Mouse (Mus musculus): Measurements from ENCODE around the gene Nisch. TPM values are rescaled to one million over a fixed set of nuclear protein-coding genes. Genes with fewer than 3 reads are reported as not detected.

Nisch gene
- total and polyA plus RNA-seq, 2 experiments from 2014 or later = 274 to 398 TPM

DNA sequence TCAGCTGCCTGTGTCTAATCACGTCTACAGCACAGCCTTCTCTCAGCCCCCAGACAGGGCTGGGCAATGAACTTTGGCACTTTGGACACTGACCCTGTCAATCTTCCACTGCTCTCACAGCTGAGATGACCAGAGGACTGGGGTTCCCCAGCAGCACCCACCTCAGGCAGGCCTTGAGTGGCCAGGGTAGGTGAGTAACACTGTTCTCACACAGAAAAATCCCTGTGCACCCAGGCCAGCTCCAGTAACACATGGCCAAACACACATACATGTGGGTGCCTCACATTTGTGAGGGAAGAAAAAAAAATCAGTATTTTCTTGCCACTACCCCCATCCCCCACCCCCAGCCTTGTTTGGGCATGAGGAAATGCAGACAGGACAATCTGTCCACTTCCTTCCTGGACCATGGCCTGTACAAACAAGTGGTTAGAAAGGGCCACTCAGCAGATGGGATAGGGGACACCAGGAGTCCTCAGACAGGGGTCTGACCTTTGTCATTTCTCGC, 33.9 kb downstream of the Nisch start:
- Histone ChIP-seq H3K27me3 (ENCODE audit: insufficient read depth, low read length) (no peaks in the 10 kb centered on the region), H3K9ac (replicated peaks; ENCODE audit: low read length, poor library complexity, severe bottlenecking) (no peak overlapping the region), H3K4me1 (ENCODE audit: insufficient read depth, low read length) (no peaks in the 10 kb centered on the region), H3K4me2 (ENCODE audit: low read depth, low read length, poor library complexity, severe bottlenecking) (no peak overlapping the region), H3K27ac (ENCODE audit: low read depth, low read length) (no peak overlapping the region), H3K4me3 (ENCODE audit: low read depth, low read length) (no peak overlapping the region), H3K9me3 (ENCODE audit: low read length) (no peaks in the 10 kb centered on the region), H3K36me3 (ENCODE audit: insufficient read depth, low read length) (peaks cover 81% of the 10 kb centered on the region)
- no peak for TF ChIP-seq CTCF (IDR thresholded peaks at IDR 0.05)
- WGBS = 73% methylated on average over 2 of the region's 2 CpGs
- ATAC-seq (ENCODE audit: low FRiP score) (no peak), DNase-seq (ENCODE audit: low spot score) (no peak)

DNA sequence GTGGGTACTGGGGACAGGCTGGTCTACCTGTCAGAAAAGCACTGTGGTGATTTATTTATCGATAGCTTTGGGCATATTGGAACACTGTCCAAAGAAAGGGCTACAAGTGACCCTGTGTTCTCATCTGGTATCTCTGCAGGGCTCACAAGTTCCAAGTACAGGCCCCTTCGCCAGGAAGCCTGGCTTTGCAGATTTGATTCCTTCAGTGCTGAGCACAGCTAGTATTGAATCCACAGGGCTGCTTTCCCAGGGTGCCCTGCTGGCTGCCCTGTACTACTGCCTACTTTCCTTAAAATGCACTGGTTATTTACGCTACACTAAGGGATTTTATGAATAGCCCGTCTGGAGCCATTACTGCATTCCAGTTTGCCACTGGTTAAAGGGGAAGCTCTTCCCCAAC, 35.2 kb downstream of the Nisch start:
- Histone ChIP-seq H3K4me3 (ENCODE audit: low read depth, low read length) (no peak overlapping the region), H3K27me3 (ENCODE audit: insufficient read depth, low read length) (no peaks in the 10 kb centered on the region), H3K36me3 (ENCODE audit: insufficient read depth, low read length) (peaks cover 82% of the 10 kb centered on the region), H3K27ac (ENCODE audit: low read depth, low read length) (no peak overlapping the region), H3K4me2 (ENCODE audit: low read depth, low read length, poor library complexity, severe bottlenecking) (no peak overlapping the region), H3K4me1 (ENCODE audit: insufficient read depth, low read length) (no peaks in the 10 kb centered on the region), H3K9ac (replicated peaks; ENCODE audit: low read length, poor library complexity, severe bottlenecking) (no peak overlapping the region), H3K9me3 (ENCODE audit: low read length) (no peaks in the 10 kb centered on the region)
- ATAC-seq (ENCODE audit: low FRiP score) = no peak
- WGBS = 86% methylated on average over 4 of the region's 4 CpGs
- TF ChIP-seq CTCF (IDR thresholded peaks at IDR 0.05) = no peak
- no peak for DNase-seq (ENCODE audit: low spot score)

DNA sequence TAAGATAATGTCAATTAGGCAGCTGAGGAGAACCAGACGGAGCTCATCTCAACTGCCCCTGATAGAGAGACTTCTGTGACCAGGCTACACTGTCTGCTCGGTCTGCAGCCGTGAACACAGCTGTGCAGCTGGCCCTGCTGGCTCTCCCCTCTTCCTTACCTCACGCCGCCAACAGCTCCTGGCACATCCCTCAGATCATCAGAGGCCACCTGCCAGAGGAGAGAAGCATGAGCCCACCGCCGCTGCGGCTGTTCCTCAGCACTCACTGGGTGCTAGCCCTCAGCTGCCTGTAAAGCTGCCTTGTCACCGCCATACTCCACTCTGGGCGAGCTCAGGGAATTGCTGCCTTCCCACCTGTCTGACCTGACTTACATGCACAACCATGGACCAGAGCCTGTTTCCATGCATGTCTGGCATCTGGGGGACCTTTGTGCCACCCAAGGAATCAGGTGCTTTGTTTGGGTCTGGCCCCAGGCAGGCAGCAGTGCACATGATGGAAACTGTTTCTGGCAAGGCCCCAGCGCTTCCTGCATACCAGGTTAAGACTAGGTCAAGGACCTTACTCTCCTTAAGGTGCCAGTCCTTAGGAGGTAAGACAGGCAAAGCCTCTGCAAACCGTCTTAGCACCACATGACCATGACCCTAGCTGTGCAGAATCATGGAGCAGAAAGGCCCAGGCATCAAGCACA, 36.9 kb downstream of the Nisch start:
- ATAC-seq (ENCODE audit: low FRiP score) (no peak), DNase-seq (ENCODE audit: low spot score) (no peak)
- H3K36me3 ChIP-seq (ENCODE audit: insufficient read depth, low read length) = peaks cover 85% of the 10 kb centered on the region
- H3K4me2 ChIP-seq (ENCODE audit: low read depth, low read length, poor library complexity, severe bottlenecking) = no peak overlapping the region
- H3K9ac ChIP-seq (replicated peaks; ENCODE audit: low read length, poor library complexity, severe bottlenecking) = no peak overlapping the region
- no peaks in the 10 kb centered on the region for H3K27me3 ChIP-seq (ENCODE audit: insufficient read depth, low read length)
- WGBS = 91% methylated on average over 12 of the region's 12 CpGs
- no peak for TF ChIP-seq CTCF (IDR thresholded peaks at IDR 0.05)
- no peak overlapping the region for H3K4me3 ChIP-seq (ENCODE audit: low read depth, low read length)
- H3K4me1 ChIP-seq (ENCODE audit: insufficient read depth, low read length) = no peaks in the 10 kb centered on the region
- no peaks in the 10 kb centered on the region for H3K9me3 ChIP-seq (ENCODE audit: low read length)
- no peak overlapping the region for H3K27ac ChIP-seq (ENCODE audit: low read depth, low read length)

DNA sequence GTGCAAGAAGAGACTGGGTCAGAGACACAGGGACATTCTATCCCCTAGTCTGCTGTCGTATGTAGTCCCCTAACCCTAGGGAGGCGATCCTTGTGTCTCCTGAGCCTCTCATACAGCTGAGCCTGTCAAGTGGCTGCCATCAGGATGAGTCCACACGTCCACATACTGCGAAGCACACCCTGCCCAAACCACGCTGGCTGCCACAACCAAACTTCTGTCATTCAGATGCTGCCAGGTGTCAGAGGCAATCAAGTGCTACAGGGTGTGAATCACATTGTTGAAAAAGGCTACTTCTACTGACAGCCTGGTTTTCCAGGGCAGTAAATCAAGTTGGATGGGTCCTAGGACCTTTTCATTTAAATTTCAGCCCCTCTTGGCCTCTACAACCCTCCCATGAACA, 39.0 kb downstream of the Nisch start:
- Histone ChIP-seq H3K4me3 (ENCODE audit: low read depth, low read length) (no peak overlapping the region), H3K27me3 (ENCODE audit: insufficient read depth, low read length) (no peaks in the 10 kb centered on the region), H3K9ac (replicated peaks; ENCODE audit: low read length, poor library complexity, severe bottlenecking) (no peak overlapping the region), H3K4me2 (ENCODE audit: low read depth, low read length, poor library complexity, severe bottlenecking) (no peak overlapping the region), H3K9me3 (ENCODE audit: low read length) (no peaks in the 10 kb centered on the region), H3K4me1 (ENCODE audit: insufficient read depth, low read length) (no peaks in the 10 kb centered on the region), H3K36me3 (ENCODE audit: insufficient read depth, low read length) (peaks cover 86% of the 10 kb centered on the region), H3K27ac (ENCODE audit: low read depth, low read length) (no peak overlapping the region)
- TF ChIP-seq CTCF (IDR thresholded peaks at IDR 0.05) = no peak
- ATAC-seq (ENCODE audit: low FRiP score) = no peak
- DNase-seq (ENCODE audit: low spot score) = no peak
- WGBS = 93% methylated on average over 5 of the region's 5 CpGs

DNA sequence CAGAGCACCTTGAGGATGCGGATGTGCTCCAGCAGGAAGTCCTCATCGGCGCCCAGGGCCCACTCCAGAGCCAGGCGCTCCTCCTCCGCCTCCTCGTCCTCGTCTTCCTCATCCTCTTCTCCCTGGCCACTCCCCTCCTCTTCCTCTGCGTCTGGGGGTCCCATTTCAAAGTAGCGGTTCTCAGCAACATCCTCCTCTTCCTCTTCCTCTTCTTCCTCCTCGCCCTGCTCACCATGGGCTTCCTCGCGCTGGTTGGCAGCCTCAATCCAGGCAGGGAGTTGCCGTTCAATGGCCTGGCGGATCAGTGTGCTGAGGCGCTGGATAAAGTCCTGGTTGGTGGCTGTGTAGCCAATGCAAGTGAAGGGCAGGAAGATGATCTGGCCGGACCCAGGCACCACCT, 39.5 kb downstream of the Nisch start:
- WGBS = 88% methylated on average over 16 of the region's 16 CpGs
- ATAC-seq (ENCODE audit: low FRiP score) (no peak), DNase-seq (ENCODE audit: low spot score) (no peak)

DNA sequence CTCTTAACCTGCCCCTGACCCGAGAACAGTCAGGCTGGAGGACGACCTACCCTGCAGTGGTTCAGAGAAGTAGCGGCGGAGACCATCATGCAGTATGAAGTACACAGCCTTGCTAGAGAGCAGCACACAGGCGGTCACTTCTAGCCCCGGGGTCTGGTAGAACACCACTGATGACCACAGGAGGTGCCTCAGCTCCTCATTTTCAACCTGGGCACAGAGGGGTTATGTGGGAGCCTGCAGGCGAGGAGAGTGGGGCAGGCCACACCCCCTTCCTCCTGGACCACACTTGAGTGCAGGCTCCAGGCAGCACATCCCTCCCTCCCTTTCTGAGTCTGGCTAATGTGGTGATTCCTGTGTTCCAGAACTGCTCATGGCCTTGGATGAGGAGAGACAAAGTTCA, 43.2 kb downstream of the Nisch start:
- Histone ChIP-seq H3K27ac (ENCODE audit: low read depth, low read length) (no peak overlapping the region), H3K4me1 (ENCODE audit: insufficient read depth, low read length) (no peaks in the 10 kb centered on the region), H3K27me3 (ENCODE audit: insufficient read depth, low read length) (no peaks in the 10 kb centered on the region), H3K9ac (replicated peaks; ENCODE audit: low read length, poor library complexity, severe bottlenecking) (no peak overlapping the region), H3K9me3 (ENCODE audit: low read length) (no peaks in the 10 kb centered on the region), H3K36me3 (ENCODE audit: insufficient read depth, low read length) (peaks cover 75% of the 10 kb centered on the region), H3K4me3 (ENCODE audit: low read depth, low read length) (no peak overlapping the region), H3K4me2 (ENCODE audit: low read depth, low read length, poor library complexity, severe bottlenecking) (no peak overlapping the region)
- no peak for DNase-seq (ENCODE audit: low spot score)
- 88% methylated on average over 7 of the region's 7 CpGs for WGBS
- no peak for TF ChIP-seq CTCF (IDR thresholded peaks at IDR 0.05)
- no peak for ATAC-seq (ENCODE audit: low FRiP score)

More for the DNA sequence above, 39.5 kb downstream of the Nisch start:
- no peak overlapping the region for H3K4me3 ChIP-seq (ENCODE audit: low read depth, low read length)
- H3K27me3 ChIP-seq (ENCODE audit: insufficient read depth, low read length) = no peaks in the 10 kb centered on the region
- no peak overlapping the region for H3K4me2 ChIP-seq (ENCODE audit: low read depth, low read length, poor library complexity, severe bottlenecking)
- H3K36me3 ChIP-seq (ENCODE audit: insufficient read depth, low read length) = peaks cover 86% of the 10 kb centered on the region
- no peak overlapping the region for H3K9ac ChIP-seq (replicated peaks; ENCODE audit: low read length, poor library complexity, severe bottlenecking)
- no peaks in the 10 kb centered on the region for H3K9me3 ChIP-seq (ENCODE audit: low read length)
- no peaks in the 10 kb centered on the region for H3K4me1 ChIP-seq (ENCODE audit: insufficient read depth, low read length)
- no peak overlapping the region for H3K27ac ChIP-seq (ENCODE audit: low read depth, low read length)
- TF ChIP-seq CTCF (IDR thresholded peaks at IDR 0.05) = no peak
